Mouse (Mus musculus) heart, adult 2 months (tissue): ENCODE data around the gene Jaml.

Source experiments
- CTCF ChIP-seq: fragments of 200-600 bp; IDR thresholded peaks from 2 replicates; pipeline ENCODE4 v1.8.1; 2022; ENCODE audit warnings: antibody characterized with exemption, mild to moderate bottlenecking, moderate library complexity
- EP300 ChIP-seq: fragments of 200-500 bp; IDR thresholded peaks from 2 replicates; pipeline ENCODE4 v1.6.1; 2011; ENCODE audit warnings: low read depth, low read length, control low read depth; ENCODE audit not compliant: insufficient read depth
- POLR2A ChIP-seq: fragments of 200-500 bp; IDR thresholded peaks from 2 replicates; pipeline ENCODE4 v1.6.1; 2011; ENCODE audit warnings: mild to moderate bottlenecking, low read depth, low read length, control low read depth; ENCODE audit not compliant: insufficient read depth

- TF ChIP-seq POLR2A (no peak), CTCF (no peak), EP300 (no peak)
Observed at GRCm38 (mm10) chr9:45102528-45102927, 23.5 kb downstream of the Jaml start.
